Mouse (Mus musculus) cerebellum, adult 2 months (tissue): ENCODE measurements around the gene Slc13a3. TPM values are rescaled to one million over a fixed set of nuclear protein-coding genes. Genes with fewer than 3 reads are reported as not detected.

Source experiments
- DNase-seq, 2 experiments: peaks; one replicate each; pipeline ENCODE4 v3.0.0; 2021
- H3K27ac ChIP-seq: fragments of 200-500 bp; 2 replicates; pipeline ENCODE4 v1.5.1; 2012; ENCODE audit warnings: low read length, control low read depth, inconsistent platforms; ENCODE audit not compliant: insufficient read depth
- H3K27me3 ChIP-seq: fragments of 200-500 bp; 2 replicates; pipeline ENCODE4 v1.6.1; 2012; ENCODE audit warnings: inconsistent platforms, mild to moderate bottlenecking, low read length, moderate library complexity; ENCODE audit not compliant: control insufficient read depth, insufficient read depth
- H3K4me1 ChIP-seq: fragments of 200-500 bp; 2 replicates; pipeline ENCODE4 v1.6.1; 2011; ENCODE audit warnings: low read length; ENCODE audit not compliant: control insufficient read depth, insufficient read depth
- H3K4me3 ChIP-seq: fragments of 200-500 bp; replicated peaks from 2 replicates; pipeline ENCODE3; 2011; ENCODE audit warnings: mild to moderate bottlenecking, low read depth, low read length, control low read depth; ENCODE audit not compliant: insufficient read depth
- CTCF ChIP-seq: fragments of 200-500 bp; IDR thresholded peaks from 2 replicates; pipeline ENCODE4 v1.5.1; 2011; ENCODE audit warnings: low read depth, mild to moderate bottlenecking, control low read depth, low read length, moderate library complexity, borderline replicate concordance; ENCODE audit not compliant: insufficient read depth
- POLR2A ChIP-seq: fragments of 200-500 bp; IDR thresholded peaks from 2 replicates; pipeline ENCODE4 v1.6.1; 2011; ENCODE audit warnings: low read length, control low read depth, borderline replicate concordance; ENCODE audit not compliant: insufficient read depth
- WGBS: fragments of 180-500 bp; shearing (Covaris S2); methylation state at CpG from one replicate; pipeline ENCODE4 v1.1.7; 2018; 5-methylcytosine and 5-hydroxymethylcytosine counted together
- polyA plus RNA-seq: library from polyadenylated mRNA; depleted of rRNA; stranded (reverse); fragments of >200 nt; gene quantifications from 2 replicates; pipeline ENCODE4 v1.2.3, GENCODE M21; 2012

Slc13a3 gene
- polyA plus RNA-seq, 1 experiment: 21.6 TPM

DNA sequence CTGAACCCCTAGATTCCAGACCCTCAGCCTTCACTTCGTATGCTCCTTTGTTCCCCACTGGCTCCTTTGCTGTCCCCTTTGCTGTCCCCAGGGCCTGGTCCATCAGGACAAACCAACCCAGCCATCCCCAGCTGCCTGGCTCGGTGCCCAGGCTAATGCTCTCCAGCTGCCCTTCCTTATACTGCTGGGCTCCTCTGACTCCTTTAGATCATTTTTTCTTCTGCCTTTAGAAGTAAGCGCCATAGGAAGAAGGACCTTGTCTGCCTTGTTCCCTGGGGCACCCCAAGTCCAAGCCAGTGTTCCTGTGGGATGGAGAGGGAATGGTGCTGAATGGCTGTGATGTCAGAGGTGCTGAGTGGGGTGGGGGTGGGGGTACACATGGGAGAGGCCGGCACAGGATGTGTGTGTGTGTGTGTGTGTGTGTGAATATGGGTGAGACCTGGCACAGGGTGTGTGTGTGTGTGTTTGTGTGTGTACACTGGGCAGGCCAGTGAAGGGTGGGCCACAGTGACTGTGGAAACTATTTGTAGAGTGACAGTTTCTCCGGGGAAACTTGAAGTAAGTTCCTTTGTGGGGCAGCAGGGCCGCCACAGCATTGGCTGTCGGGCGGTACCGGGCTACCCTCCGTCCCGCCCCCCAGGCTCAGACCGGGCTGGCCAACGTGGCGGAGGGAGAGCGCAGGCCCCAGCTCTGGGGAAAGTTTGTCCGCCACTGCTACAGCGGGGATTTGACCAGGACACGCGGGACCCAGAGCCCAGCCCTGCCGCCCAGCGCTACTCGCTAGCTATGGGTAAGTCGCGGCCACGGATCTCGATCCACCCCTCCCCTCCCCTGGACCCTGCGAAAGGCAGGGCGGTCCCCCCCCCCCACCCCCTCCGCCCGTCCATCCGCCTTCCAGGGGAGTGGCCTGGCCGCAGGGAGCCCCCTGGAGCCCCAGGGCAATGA, 30.5 kb upstream of the Slc13a3 start, which contains the start of gene Slc2a10:
TSS of gene Slc2a10 (plus strand) at position 529 of the 945 bp plus-strand sequence.
- no peaks in the 10 kb centered on the region for H3K4me1 ChIP-seq
- peak within 1 kb of the TSS; percentile 7 for H3K4me3 ChIP-seq
- H3K27ac ChIP-seq: no peak within 1 kb of the TSS
- H3K27me3 ChIP-seq: peaks cover 4% of the 10 kb centered on the region; the same call in 1 of the 2 replicates
- DNase-seq: no peak
- WGBS: 7% methylated on average over 31 of the region's 32 CpGs
- TF ChIP-seq POLR2A (no peak), CTCF (no peak)

DNA sequence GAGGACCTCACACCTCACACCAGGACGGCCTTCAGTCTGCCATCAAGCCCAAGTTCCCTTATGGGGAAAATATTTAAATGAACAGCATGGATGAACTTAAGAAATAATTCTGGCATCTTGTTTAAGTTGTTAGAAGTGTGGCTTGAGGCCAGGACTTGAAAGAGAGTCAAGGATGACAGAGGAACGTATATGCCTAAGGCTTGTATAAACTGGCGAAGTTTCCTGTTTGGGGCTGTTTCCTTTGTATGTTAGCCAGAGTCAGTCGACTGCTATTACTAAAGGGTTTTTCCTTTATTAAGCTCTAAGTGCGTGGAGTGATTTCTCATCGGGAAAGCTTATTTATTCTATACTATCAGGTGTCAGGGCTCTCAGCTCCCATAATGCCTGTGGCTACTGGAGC, 25.8 kb upstream of the Slc13a3 start:
- no peaks in the 10 kb centered on the region for H3K4me1 ChIP-seq
- no peaks in the 10 kb centered on the region for H3K27me3 ChIP-seq
- TF ChIP-seq CTCF: no peak
- no peak for DNase-seq
- no peak overlapping the region for H3K27ac ChIP-seq
- H3K4me3 ChIP-seq: no peak overlapping the region
- WGBS: 75% methylated on average over 6 of the region's 6 CpGs

DNA sequence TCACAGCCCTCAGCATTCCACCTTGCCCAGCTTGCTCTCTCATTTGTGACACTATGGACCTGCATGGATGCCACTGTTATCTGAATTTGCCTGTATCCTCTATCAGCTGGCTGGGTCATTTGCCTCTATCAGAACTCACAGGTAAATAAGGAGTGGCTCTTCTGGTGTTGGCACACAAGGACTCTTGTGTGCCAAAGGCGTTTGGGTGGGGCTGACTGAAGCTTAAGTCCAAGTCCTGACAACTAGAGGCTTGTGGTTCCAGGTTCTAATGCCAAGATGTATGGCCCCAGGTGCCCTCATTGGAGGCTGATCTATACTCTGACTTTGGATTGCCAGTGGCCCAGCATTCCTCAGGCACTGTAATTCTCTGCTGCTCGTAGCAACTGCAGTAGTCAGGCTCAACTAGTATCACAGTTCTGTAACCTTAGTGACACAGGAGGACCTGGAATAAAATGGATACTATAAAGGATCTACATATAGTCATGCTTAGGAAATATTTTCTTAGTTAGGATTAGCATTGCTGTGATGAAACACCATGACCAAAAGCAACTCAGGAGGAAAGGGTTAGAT, 24.8 kb upstream of the Slc13a3 start:
- DNase-seq: no peak
- 0 out of 2 replicates have a peak, but pooled peaks cover 3% of the 10 kb centered on the region for H3K4me1 ChIP-seq
- TF ChIP-seq CTCF (no peak), POLR2A (no peak)
- H3K4me3 ChIP-seq: no peak overlapping the region
- H3K27ac ChIP-seq: no peak overlapping the region
- WGBS: 70% methylated on average over 2 of the region's 2 CpGs
- no peaks in the 10 kb centered on the region for H3K27me3 ChIP-seq

DNA sequence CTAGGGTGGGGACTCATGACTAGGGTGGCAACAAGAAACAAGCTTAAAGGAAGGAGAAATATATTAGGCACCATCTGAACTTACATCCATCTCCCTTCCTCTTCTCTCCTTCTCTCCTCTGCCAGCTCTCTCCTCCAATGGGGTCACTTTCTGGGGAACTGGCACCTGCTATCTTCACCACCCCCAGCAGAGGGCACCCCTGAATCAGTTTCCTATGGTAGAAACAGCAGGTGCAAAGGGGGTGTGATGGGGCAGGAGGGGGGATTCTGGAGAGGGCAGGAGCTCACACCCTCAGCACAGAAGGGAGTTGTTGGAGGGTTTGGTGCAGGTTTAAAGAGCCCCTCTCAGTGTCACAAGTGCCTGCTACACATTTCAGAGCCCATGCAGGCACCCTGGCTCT, 23.2 kb upstream of the Slc13a3 start:
- Histone ChIP-seq H3K27ac (no peak overlapping the region), H3K4me1 (0 out of 2 replicates have a peak, but pooled peaks cover 3% of the 10 kb centered on the region), H3K4me3 (no peak overlapping the region), H3K27me3 (no peaks in the 10 kb centered on the region)
- TF ChIP-seq POLR2A (no peak), CTCF (peak; percentile 34; the same call in 1 of the 2 replicates)
- no peak for DNase-seq

DNA sequence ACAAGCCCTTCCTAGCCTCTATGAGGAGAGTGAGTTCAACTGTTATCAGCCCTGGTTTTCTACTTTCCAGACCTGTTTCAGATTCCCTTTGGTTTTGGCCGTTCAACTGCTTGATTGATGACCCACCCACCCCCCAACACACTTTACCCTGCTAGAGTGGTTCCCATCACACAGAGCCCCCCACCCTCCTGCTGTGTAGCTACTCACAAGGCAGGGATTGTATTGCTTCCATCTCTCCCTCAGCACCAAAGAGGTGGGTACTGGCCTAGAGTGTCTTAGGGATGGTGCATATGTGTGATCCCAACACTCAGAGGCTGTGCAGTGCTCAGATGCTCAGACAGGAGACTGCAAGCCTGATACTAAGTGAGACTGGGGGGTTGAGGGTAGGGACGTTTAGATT, 21.5 kb upstream of the Slc13a3 start:
- H3K4me1 ChIP-seq: 0 out of 2 replicates have a peak, but pooled peaks cover 3% of the 10 kb centered on the region
- no peaks in the 10 kb centered on the region for H3K27me3 ChIP-seq
- WGBS: 46% methylated on average over 2 of the region's 2 CpGs
- no peak overlapping the region for H3K4me3 ChIP-seq
- DNase-seq: no peak
- TF ChIP-seq POLR2A: no peak
- TF ChIP-seq CTCF: no peak
- H3K27ac ChIP-seq: no peak overlapping the region

DNA sequence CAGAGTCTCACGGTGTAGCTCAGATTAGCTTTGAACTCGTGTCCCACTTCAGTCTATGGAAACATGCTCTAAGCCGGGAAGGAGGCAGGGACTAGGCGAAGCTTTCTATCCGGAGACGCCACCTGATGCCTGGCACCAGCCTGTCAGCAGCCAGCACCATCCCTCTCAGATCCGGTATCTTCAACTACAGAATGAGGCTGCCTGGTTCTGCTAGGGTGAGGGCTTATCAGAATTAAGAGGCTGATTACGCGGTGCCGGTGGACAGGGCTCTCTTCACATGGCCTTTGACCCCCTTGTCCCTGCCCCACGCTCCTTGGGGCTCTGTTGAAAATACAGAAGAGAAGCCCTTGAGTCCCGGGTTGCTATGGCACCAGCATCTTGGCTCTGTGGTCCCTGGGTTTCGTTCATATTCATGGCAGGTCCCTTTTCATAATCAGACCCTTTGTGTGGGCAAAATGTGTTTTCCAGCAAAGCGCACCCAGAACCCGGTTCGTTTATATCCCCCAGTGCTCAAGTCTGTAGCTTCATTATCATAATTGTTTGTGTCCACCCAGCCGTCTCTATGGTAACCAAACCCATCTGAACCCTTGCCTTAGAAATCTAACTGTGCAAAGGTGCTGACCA, 20.7 kb upstream of the Slc13a3 start:
- TF ChIP-seq POLR2A: no peak
- no peak for TF ChIP-seq CTCF
- peak in 1 of 2 experiments; percentile 40 for DNase-seq
- Histone ChIP-seq H3K4me1 (0 out of 2 replicates have a peak, but pooled peaks cover 3% of the 10 kb centered on the region), H3K4me3 (peak overlapping the region; percentile 98), H3K27me3 (no peaks in the 10 kb centered on the region), H3K27ac (peak overlapping the region; percentile 56; the same call in 1 of the 2 replicates)
- 5% methylated on average over 17 of the region's 17 CpGs for WGBS

DNA sequence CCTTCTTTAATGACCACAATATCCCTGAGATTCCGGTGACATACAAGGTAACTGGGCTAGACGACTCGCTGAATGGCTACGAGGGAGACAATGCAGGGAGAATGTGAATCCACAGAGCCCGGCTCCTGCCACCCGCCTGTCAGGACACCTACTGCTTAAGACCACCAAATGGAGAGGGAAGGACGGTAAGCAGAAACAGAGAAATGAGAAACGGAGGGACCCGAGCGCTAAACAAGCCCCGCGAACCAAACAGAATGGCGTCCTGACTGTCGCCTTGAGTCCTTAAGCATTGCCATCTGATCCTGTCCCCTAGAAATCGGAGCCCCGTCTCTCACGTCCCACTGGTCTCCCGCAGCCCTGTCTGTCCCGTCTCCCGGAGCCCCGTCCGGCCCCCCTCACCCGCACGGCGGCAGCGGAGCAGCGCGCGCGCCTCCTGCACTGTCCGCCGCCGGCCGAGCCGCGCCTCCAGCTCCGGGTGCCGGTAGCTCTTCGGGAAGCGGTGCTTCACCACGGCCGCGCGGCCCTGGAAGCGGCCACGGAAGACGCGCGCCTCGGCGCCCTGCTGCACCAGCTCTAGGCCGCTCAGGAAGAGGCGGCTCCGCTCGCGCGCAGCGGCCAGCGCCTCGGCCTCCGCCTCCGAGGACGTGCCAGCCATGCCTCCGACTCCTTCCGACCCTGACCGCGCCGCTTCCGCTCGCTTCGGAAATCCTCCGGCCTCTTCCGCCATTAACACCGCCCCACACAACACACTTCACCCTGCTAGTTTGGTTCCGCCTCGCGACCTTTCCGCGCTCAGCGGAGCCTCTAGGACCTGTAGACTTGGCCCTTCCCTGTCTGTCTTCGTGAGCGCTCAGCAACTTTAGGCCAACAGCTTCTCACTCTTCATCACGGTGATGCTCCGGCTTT, 19.9 kb upstream of the Slc13a3 start, which contains the start of gene Trp53rka:
TSS of gene Trp53rka (minus strand) at position 677 of the 906 bp plus-strand sequence.
- Histone ChIP-seq H3K4me3 (peak within 1 kb of the TSS; percentile 98), H3K4me1 (0 out of 2 replicates have a peak, but pooled peaks cover 3% of the 10 kb centered on the region), H3K27me3 (no peaks in the 10 kb centered on the region), H3K27ac (peak within 1 kb of the TSS; percentile 56)
- DNase-seq: peak; percentile 86 to 88
- TF ChIP-seq POLR2A: peak; percentile 63; the same call in 1 of the 2 replicates
- TF ChIP-seq CTCF: no peak
- WGBS: under 1% methylated on average over 82 of the region's 84 CpGs
